Mouse (Mus musculus): ENCODE data around the gene Kcnj13. TPM values are rescaled to one million over a fixed set of nuclear protein-coding genes. Genes with fewer than 3 reads are reported as not detected.

Gene Kcnj13
- polyA plus RNA-seq, 1 experiment from 2014 or later: 0.71 TPM

DNA sequence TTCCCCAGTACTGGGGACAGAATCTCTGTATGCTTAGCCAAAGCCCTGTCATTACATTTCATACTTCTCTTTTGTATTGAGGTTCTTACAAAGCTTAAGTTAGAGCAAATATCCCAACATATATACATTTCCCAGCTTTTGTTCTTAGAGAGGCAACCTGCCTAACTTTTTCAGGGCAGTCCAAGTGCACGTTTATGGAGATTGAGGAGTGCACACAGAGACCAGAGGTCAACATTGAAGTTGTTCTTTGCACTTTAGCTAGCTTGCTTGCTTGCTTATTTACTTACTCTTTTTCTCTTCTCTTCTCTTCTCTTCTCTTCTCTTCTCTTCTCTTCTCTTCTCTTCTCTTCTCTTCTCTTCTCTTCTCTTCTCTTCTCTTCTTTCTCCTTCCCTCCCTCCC lies 34.3 kb downstream of the Kcnj13 start:
- Histone ChIP-seq H3K36me3 (peaks cover 24% of the 10 kb centered on the region), H3K4me3 (no peak overlapping the region), H3K27ac (no peak overlapping the region), H3K4me1 (no peaks in the 10 kb centered on the region), H3K9me3 (replicated peaks) (no peaks in the 10 kb centered on the region), H3K27me3 (ENCODE audit: low read depth, poor library complexity, severe bottlenecking) (no peaks in the 10 kb centered on the region)
- no peak for DNase-seq (ENCODE audit: low spot score)
- 89% methylated on average over 1 of the region's 1 CpGs for WGBS

DNA sequence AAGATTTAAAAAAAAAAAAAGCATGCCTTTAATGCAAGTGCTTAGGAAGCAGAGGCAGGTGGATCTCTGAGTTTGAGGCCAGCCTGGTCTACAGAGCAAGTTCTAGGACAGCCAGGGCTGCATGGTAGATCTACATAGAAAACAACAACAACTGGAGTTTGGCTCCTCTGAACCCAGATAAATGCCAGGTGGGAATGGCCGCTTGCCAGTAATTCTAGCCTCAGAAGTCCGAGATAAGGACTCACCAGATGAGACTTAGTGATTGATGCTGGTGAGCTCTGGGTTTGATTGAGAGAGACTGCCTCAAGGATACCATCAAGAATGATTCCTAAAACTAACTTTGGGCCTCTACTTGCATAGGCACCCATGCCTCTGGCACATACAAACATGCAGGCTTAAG lies 44.0 kb downstream of the Kcnj13 start:
- 87% methylated on average over 2 of the region's 2 CpGs for whole genome bisulfite sequencing
- no peaks in the 10 kb centered on the region for H3K4me1 ChIP-seq

More for the DNA sequence above, 44.0 kb downstream of the Kcnj13 start:
- Histone ChIP-seq H3K4me3 (no peak overlapping the region), H3K27ac (no peak overlapping the region), H3K36me3 (peaks cover 44% of the 10 kb centered on the region), H3K27me3 (ENCODE audit: low read depth, poor library complexity, severe bottlenecking) (no peaks in the 10 kb centered on the region), H3K9me3 (replicated peaks) (no peaks in the 10 kb centered on the region)
- DNase-seq (ENCODE audit: low spot score): no peak

Other genes starting within 250 kb of the Kcnj13 start
- 0.11 TPM in 2 replicates for gene Ecel1, start 238.2 kb downstream of the Kcnj13 start, polyA plus RNA-seq (2016; fragmentation: Nextera tagmentation; extraction: Ambion mirVana)
- gene Prss56, start 211.4 kb downstream of the Kcnj13 start, polyA plus RNA-seq (2016; fragmentation: Nextera tagmentation; extraction: Ambion mirVana): 0.06 TPM in 1 of 2 replicates, not detected in the other
- gene Chrnd, start 204.1 kb downstream of the Kcnj13 start, polyA plus RNA-seq (2016; fragmentation: Nextera tagmentation; extraction: Ambion mirVana): 0.14 and 0.55 TPM in 2 replicates
- gene Chrng, start 190.1 kb downstream of the Kcnj13 start, polyA plus RNA-seq (2016; fragmentation: Nextera tagmentation; extraction: Ambion mirVana): 0.26 and 0.81 TPM in 2 replicates
- 181 and 202 TPM in 2 replicates for gene Eif4e2, start 180.8 kb downstream of the Kcnj13 start, polyA plus RNA-seq (2016; fragmentation: Nextera tagmentation; extraction: Ambion mirVana)
- 0.10 and 0.11 TPM in 2 replicates for gene Efhd1, start 130.4 kb downstream of the Kcnj13 start, polyA plus RNA-seq (2016; fragmentation: Nextera tagmentation; extraction: Ambion mirVana)
- gene Gigyf2, start 67.7 kb downstream of the Kcnj13 start, polyA plus RNA-seq (2016; fragmentation: Nextera tagmentation; extraction: Ambion mirVana): 45.2 and 49.1 TPM in 2 replicates
- not detected in 2 replicates for gene Snorc, start 75.5 kb upstream of the Kcnj13 start, polyA plus RNA-seq (2016; fragmentation: Nextera tagmentation; extraction: Ambion mirVana)
- gene Neu2, start 115.2 kb upstream of the Kcnj13 start, polyA plus RNA-seq (2016; fragmentation: Nextera tagmentation; extraction: Ambion mirVana): not detected in 2 replicates
- gene Ngef, start 179.1 kb upstream of the Kcnj13 start, polyA plus RNA-seq (2016; fragmentation: Nextera tagmentation; extraction: Ambion mirVana): 0.23 and 0.35 TPM in 2 replicates
- 2.0 and 3.9 TPM in 2 replicates for gene Inpp5d, start 225.6 kb upstream of the Kcnj13 start, polyA plus RNA-seq (2016; fragmentation: Nextera tagmentation; extraction: Ambion mirVana)